Mouse (Mus musculus) stomach, embryonic 14.5 days (tissue): ENCODE data around the gene Akt2. TPM values are rescaled to one million over a fixed set of nuclear protein-coding genes. Genes with fewer than 3 reads are reported as not detected.
"Not testable (repeated sequence)": the region's sequence is repeated elsewhere in the genome, so short reads cannot be mapped to it uniquely, and the experiment has no call there.

ENCODE experiments used
- ATAC-seq: fragments of 200-750 bp; cut with Nextera tagmentation; 2 replicates; pipeline ENCODE4 v1.8.0; 2017; ENCODE audit warnings: low read depth, moderate TSS enrichment; ENCODE audit not compliant: insufficient number of reproducible peaks, insufficient read depth, low FRiP score
- H3K27ac ChIP-seq: fragments of 300-500 bp; sonication (generic); 2 replicates; pipeline ENCODE4 v1.5.1; 2014; ENCODE audit warnings: mild to moderate bottlenecking, low read length, moderate library complexity, mixed read lengths
- H3K27me3 ChIP-seq: fragments of 300-500 bp; sonication (generic); 2 replicates; pipeline ENCODE4 v1.6.1; 2014; ENCODE audit warnings: low read length, control low read depth, mixed read lengths; ENCODE audit not compliant: control insufficient read depth, insufficient read depth
- H3K36me3 ChIP-seq: fragments of 300-500 bp; sonication (generic); 2 replicates; pipeline ENCODE4 v1.6.1; 2014; ENCODE audit warnings: mild to moderate bottlenecking, control low read depth, low read length, moderate library complexity, mixed read lengths; ENCODE audit not compliant: control insufficient read depth, insufficient read depth
- H3K4me1 ChIP-seq: fragments of 300-500 bp; sonication (generic); 2 replicates; pipeline ENCODE4 v1.6.1; 2014; ENCODE audit warnings: low read length, control low read depth, mixed read lengths; ENCODE audit not compliant: control insufficient read depth, insufficient read depth
- H3K4me2 ChIP-seq: fragments of 300-500 bp; sonication (generic); replicated peaks from 2 replicates; pipeline ENCODE4 v1.6.1; 2014; ENCODE audit warnings: low read depth, low read length, control low read depth
- H3K4me3 ChIP-seq: fragments of 300-500 bp; sonication (generic); 2 replicates; pipeline ENCODE4 v1.5.1; 2014; ENCODE audit warnings: low read depth, low read length, control low read depth
- H3K9ac ChIP-seq: fragments of 300-500 bp; sonication (generic); replicated peaks from 2 replicates; pipeline ENCODE4 v1.6.1; 2014; ENCODE audit warnings: low read depth, mild to moderate bottlenecking, control low read depth, low read length, moderate library complexity, mixed read lengths
- H3K9me3 ChIP-seq: fragments of 300-500 bp; sonication (generic); 2 replicates; pipeline ENCODE4 v1.6.1; 2016; ENCODE audit warnings: low read depth, low read length, control low read depth; ENCODE audit not compliant: control insufficient read depth
- WGBS: fragments of 180-500 bp; shearing (Covaris S2); extraction: QIAGEN DNeasy Blood & Tissue Kit; methylation state at CpG from one replicate; pipeline ENCODE4 v1.1.7; 2014; 5-methylcytosine and 5-hydroxymethylcytosine counted together
- polyA plus RNA-seq: library from polyadenylated mRNA; unstranded; fragments of >200 nt; fragmentation: Nextera tagmentation; extraction: Ambion mirVana; gene quantifications from 2 replicates; pipeline ENCODE4 v1.2.1, GENCODE M21; 2014

Akt2 gene
- polyA plus RNA-seq, 1 experiment from 2014 or later, result 91.5 TPM

GRCm38 (mm10) chr7:27633166-27633565 is 41.8 kb downstream of the Akt2 start:
- no peaks in the 10 kb centered on the region for H3K9me3 ChIP-seq
- WGBS, result 96% methylated on average over 6 of the region's 6 CpGs
- H3K36me3 ChIP-seq, result peaks cover 70% of the 10 kb centered on the region
- no peaks in the 10 kb centered on the region for H3K4me1 ChIP-seq
- no peak overlapping the region for H3K4me2 ChIP-seq
- H3K27ac ChIP-seq, result no peak overlapping the region
- H3K4me3 ChIP-seq, result no peak overlapping the region
- H3K9ac ChIP-seq, result no peak overlapping the region
- no peak; the same call in 1 of the 2 replicates for ATAC-seq
- H3K27me3 ChIP-seq, result no peaks in the 10 kb centered on the region

- no peaks in the 10 kb centered on the region for H3K4me1 ChIP-seq
- no peak overlapping the region for H3K9ac ChIP-seq
- WGBS, result 95% methylated on average over 6 of the region's 6 CpGs
- no peak for ATAC-seq
- H3K4me2 ChIP-seq, result no peak overlapping the region
- H3K36me3 ChIP-seq, result peaks cover 56% of the 10 kb centered on the region
- H3K27me3 ChIP-seq, result no peaks in the 10 kb centered on the region
- no peak overlapping the region for H3K27ac ChIP-seq
- H3K9me3 ChIP-seq, result no peaks in the 10 kb centered on the region
- H3K4me3 ChIP-seq, result no peak overlapping the region
These were observed 43.3 kb downstream of the Akt2 start for GRCm38 (mm10) chr7:27634691-27635090.

- H3K36me3 ChIP-seq, result peaks cover 55% of the 10 kb centered on the region
- H3K9ac ChIP-seq, H3K27ac ChIP-seq, H3K4me2 ChIP-seq, ATAC-seq, H3K4me3 ChIP-seq, H3K27me3 ChIP-seq, H3K9me3 ChIP-seq, H3K4me1 ChIP-seq: not testable (repeated sequence)
- WGBS, result 91% methylated on average over 2 of the region's 2 CpGs
These were observed 43.7 kb downstream of the Akt2 start for GRCm38 (mm10) chr7:27635094-27635493.

GRCm38 (mm10) chr7:27644471-27644870 is 53.1 kb downstream of the Akt2 start:
- Histone ChIP-seq H3K27ac (no peak overlapping the region), H3K4me1 (no peaks in the 10 kb centered on the region), H3K4me3 (no peak overlapping the region), H3K9ac (no peak overlapping the region), H3K27me3 (no peaks in the 10 kb centered on the region), H3K9me3 (no peaks in the 10 kb centered on the region), H3K36me3 (no peaks in the 10 kb centered on the region), H3K4me2 (no peak overlapping the region)
- no peak for ATAC-seq
- 30% methylated on average over 1 of the region's 1 CpGs for WGBS

- 83% methylated on average over 7 of the region's 7 CpGs for WGBS
- H3K9me3 ChIP-seq, result no peaks in the 10 kb centered on the region
- no peak overlapping the region for H3K4me2 ChIP-seq
- H3K27ac ChIP-seq, result no peak overlapping the region
- no peaks in the 10 kb centered on the region for H3K4me1 ChIP-seq
- no peaks in the 10 kb centered on the region for H3K27me3 ChIP-seq
- no peak overlapping the region for H3K4me3 ChIP-seq
- ATAC-seq, result no peak
- no peaks in the 10 kb centered on the region for H3K36me3 ChIP-seq
- H3K9ac ChIP-seq, result no peak overlapping the region
These were observed 55.2 kb downstream of the Akt2 start for GRCm38 (mm10) chr7:27646516-27646915.

GRCm38 (mm10) chr7:27647281-27648002 is 56.1 kb downstream of the Akt2 start:
- no peaks in the 10 kb centered on the region for H3K9me3 ChIP-seq
- peaks cover under 1% of the 10 kb centered on the region; the same call in 1 of the 2 replicates for H3K27me3 ChIP-seq
- H3K27ac ChIP-seq, result no peak overlapping the region
- no peak overlapping the region for H3K4me2 ChIP-seq
- H3K9ac ChIP-seq, result no peak overlapping the region
- ATAC-seq, result no peak
- no peaks in the 10 kb centered on the region for H3K4me1 ChIP-seq
- H3K4me3 ChIP-seq, result no peak overlapping the region
- 77% methylated on average over 6 of the region's 6 CpGs for WGBS
- H3K36me3 ChIP-seq, result no peaks in the 10 kb centered on the region

GRCm38 (mm10) chr7:27649723-27650122 is 58.4 kb downstream of the Akt2 start:
- Histone ChIP-seq H3K27me3 (peaks cover 18% of the 10 kb centered on the region), H3K36me3 (no peaks in the 10 kb centered on the region), H3K9me3 (no peaks in the 10 kb centered on the region), H3K4me1 (0 out of 2 replicates have a peak, but pooled peaks cover 4% of the 10 kb centered on the region), H3K4me3 (no peak overlapping the region), H3K4me2 (no peak overlapping the region), H3K9ac (no peak overlapping the region), H3K27ac (no peak overlapping the region)
- no peak for ATAC-seq
- 86% methylated on average over 11 of the region's 11 CpGs for WGBS

- Histone ChIP-seq H3K9ac (no peak overlapping the region), H3K27ac (no peak overlapping the region), H3K4me1 (0 out of 2 replicates have a peak, but pooled peaks cover 4% of the 10 kb centered on the region), H3K4me2 (no peak overlapping the region), H3K4me3 (no peak overlapping the region), H3K27me3 (peaks cover 24% of the 10 kb centered on the region), H3K9me3 (no peaks in the 10 kb centered on the region), H3K36me3 (no peaks in the 10 kb centered on the region)
- no peak for ATAC-seq
- WGBS, result 6% methylated on average over 10 of the region's 10 CpGs
These were observed 59.6 kb downstream of the Akt2 start for GRCm38 (mm10) chr7:27650949-27651348.
